Mouse (Mus musculus) cerebellum, adult 8-10 months (tissue): Measurements from ENCODE around the gene Sall1.

Experiments used
- DNase-seq: peaks from one replicate; pipeline ENCODE4 v3.0.0; 2022

Gene Sall1

GRCm38 (mm10) chr8:89037536-89038236 lies 6.3 kb downstream of the Sall1 start:
- DNase-seq: no peak

GRCm38 (mm10) chr8:89032412-89032811 lies 11.6 kb downstream of the Sall1 start:
- no peak for DNase-seq

GRCm38 (mm10) chr8:89028156-89028555 lies 15.8 kb downstream of the Sall1 start:
- no peak for DNase-seq

GRCm38 (mm10) chr8:89026139-89026520 lies 17.8 kb downstream of the Sall1 start:
- DNase-seq: no peak

GRCm38 (mm10) chr8:89025281-89026138 lies 18.5 kb downstream of the Sall1 start:
- DNase-seq: no peak

- no peak for DNase-seq
Measured at GRCm38 (mm10) chr8:89024796-89025195, 19.2 kb downstream of the Sall1 start.

- DNase-seq: no peak
Measured at GRCm38 (mm10) chr8:89021139-89021538, 22.8 kb downstream of the Sall1 start.

GRCm38 (mm10) chr8:89017891-89018290 lies 26.1 kb downstream of the Sall1 start:
- DNase-seq: no peak

- DNase-seq: no peak
Measured at GRCm38 (mm10) chr8:89016465-89017070, 27.4 kb downstream of the Sall1 start.

- DNase-seq: no peak
Measured at GRCm38 (mm10) chr8:89015539-89015938, 28.4 kb downstream of the Sall1 start.

- no peak for DNase-seq
Measured at GRCm38 (mm10) chr8:89012853-89013534, 31.0 kb downstream of the Sall1 start.

GRCm38 (mm10) chr8:89012024-89012712 lies 31.8 kb downstream of the Sall1 start:
- no peak for DNase-seq

GRCm38 (mm10) chr8:89008784-89009183 lies 35.2 kb downstream of the Sall1 start:
- DNase-seq: no peak

GRCm38 (mm10) chr8:89007114-89007513 lies 36.8 kb downstream of the Sall1 start:
- DNase-seq: no peak

GRCm38 (mm10) chr8:89006426-89006825 lies 37.5 kb downstream of the Sall1 start:
- DNase-seq: no peak

- DNase-seq: no peak
Measured at GRCm38 (mm10) chr8:89005797-89006196, 38.2 kb downstream of the Sall1 start.

- DNase-seq: no peak
Measured at GRCm38 (mm10) chr8:89004041-89004440, 39.9 kb downstream of the Sall1 start.

- no peak for DNase-seq
Measured at GRCm38 (mm10) chr8:89003336-89003896, 40.5 kb downstream of the Sall1 start.

GRCm38 (mm10) chr8:89002128-89002527 lies 41.8 kb downstream of the Sall1 start:
- DNase-seq: no peak

- DNase-seq: no peak
Measured at GRCm38 (mm10) chr8:88997276-88997675, 46.7 kb downstream of the Sall1 start.

GRCm38 (mm10) chr8:88991780-88992509 lies 52.0 kb downstream of the Sall1 start:
- DNase-seq: no peak
